Mouse (Mus musculus) erythroblast, embryonic 14.5 days (primary cell): ENCODE results near the gene Dtd1.

ENCODE experiments used
- GATA1 ChIP-seq: IDR thresholded peaks from 2 replicates; pipeline ENCODE4 v1.6.1; 2012; ENCODE audit warnings: low read length, inconsistent platforms, mixed read lengths
- TAL1 ChIP-seq: IDR thresholded peaks from 3 replicates; pipeline ENCODE4 v1.6.1; 2012; ENCODE audit warnings: low read length, inconsistent platforms, mixed read lengths

- TF ChIP-seq GATA1 (no peak), TAL1 (no peak)
Measured at GRCm38 (mm10) chr2:144765219-144765618, 165.5 kb downstream of the Dtd1 start.
